ENCODE assay signal across 8 mouse cellular contexts in the genomic region with DNA sequence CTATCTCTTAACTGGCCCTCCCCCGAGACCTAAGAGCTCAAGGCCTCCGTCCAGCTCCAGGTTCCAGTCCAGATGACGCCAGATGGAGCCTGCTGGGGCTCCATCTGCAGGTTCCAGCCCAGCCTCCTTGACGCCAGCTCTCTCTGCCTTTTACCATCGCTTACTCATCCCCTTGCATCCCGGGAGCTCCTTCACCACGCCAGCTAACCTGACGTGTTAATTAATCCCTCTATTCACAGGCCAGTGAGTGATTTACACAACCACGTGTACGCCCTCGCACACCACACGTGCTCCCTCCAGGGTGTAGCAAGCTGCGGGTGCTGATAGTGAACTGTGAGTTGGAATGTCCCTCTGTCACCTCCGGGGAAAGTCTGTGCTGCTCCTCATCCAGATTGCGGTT.
A peak's percentile ranks its signal among the peaks of the same experiment; 100 is the strongest.
DNase-seq lines count a peak whose midpoint lies in the region; ATAC-seq lines count a peak whose summit lies in the region.

No protein-coding gene starts in this region.

- H3K4me3 ChIP-seq in kidney, embryonic 15.5 days (replicated peaks), result no peak overlapping the region
- H3K4me3 ChIP-seq in heart, embryonic 10.5 days, result no peak overlapping the region
- no peak overlapping the region for H3K4me3 ChIP-seq in limb, embryonic 10.5 days

- no peaks in the 10 kb centered on the region for H3K9me3 ChIP-seq in kidney, embryonic 15.5 days (replicated peaks)
- H3K9me3 ChIP-seq in heart, embryonic 10.5 days, result no peaks in the 10 kb centered on the region
- no peaks in the 10 kb centered on the region for H3K9me3 ChIP-seq in limb, embryonic 10.5 days (replicated peaks)

- H3K4me2 ChIP-seq in kidney, embryonic 15.5 days, result no peak overlapping the region

- intact Hi-C loops in gastrocnemius, postnatal 14 days (cut with DNase I; ENCODE audit: low total_unique reads), result loop anchor here (2.0 to 10.0 kb wide), 2 partner anchors 88 to 164 kb away; no protein-coding TSS in a partner anchor

- WGBS in kidney, embryonic 15.5 days, result 33% methylated on average over 15 of the region's 15 CpGs
- WGBS in heart, embryonic 10.5 days, result 28% methylated on average over 15 of the region's 15 CpGs
- 43% methylated on average over 15 of the region's 15 CpGs for WGBS in limb, embryonic 10.5 days

- H3K27ac ChIP-seq in kidney, embryonic 15.5 days, result no peak overlapping the region
- H3K27ac ChIP-seq in heart, embryonic 10.5 days, result 0 out of 2 replicates have a peak overlapping the region, but pooled peaks have one; percentile 36
- H3K27ac ChIP-seq in limb, embryonic 10.5 days, result 0 out of 2 replicates have a peak overlapping the region, but pooled peaks have one; percentile 12

- no peak for ATAC-seq in kidney, embryonic 15.5 days (replicated peaks; ENCODE audit: low FRiP score)

- DNase-seq in kidney, adult 11 months, result peak; percentile 75
- DNase-seq in cerebellum, adult 11 months, result peak; percentile 78
- DNase-seq in heart, embryonic 10.5 days (ENCODE audit: low spot score), result no peak
- DNase-seq in limb, embryonic 10.5 days (ENCODE audit: low spot score), result no peak
- DNase-seq in spleen, adult 18-20 months, result no peak
- DNase-seq in retina, postnatal 1 day, result no peak
- no peak for DNase-seq in gastrocnemius, postnatal 14 days

- H3K9ac ChIP-seq in kidney, embryonic 15.5 days, result no peak overlapping the region

- 0 out of 2 replicates have a peak, but pooled peaks cover 6% of the 10 kb centered on the region for H3K4me1 ChIP-seq in kidney, embryonic 15.5 days
- 0 out of 2 replicates have a peak, but pooled peaks cover 4% of the 10 kb centered on the region for H3K4me1 ChIP-seq in heart, embryonic 10.5 days
- no peaks in the 10 kb centered on the region for H3K4me1 ChIP-seq in limb, embryonic 10.5 days

- H3K36me3 ChIP-seq in kidney, embryonic 15.5 days, result no peaks in the 10 kb centered on the region
- no peaks in the 10 kb centered on the region for H3K36me3 ChIP-seq in heart, embryonic 10.5 days
- H3K36me3 ChIP-seq in limb, embryonic 10.5 days, result no peaks in the 10 kb centered on the region

- H3K27me3 ChIP-seq in kidney, embryonic 15.5 days, result 0 out of 2 replicates have a peak, but pooled peaks cover 3% of the 10 kb centered on the region
- H3K27me3 ChIP-seq in heart, embryonic 10.5 days (ENCODE audit: insufficient read depth, poor library complexity, severe bottlenecking), result peaks cover 60% of the 10 kb centered on the region
- no peaks in the 10 kb centered on the region for H3K27me3 ChIP-seq in limb, embryonic 10.5 days (ENCODE audit: low read depth, poor library complexity, severe bottlenecking)

Comparison
In these comparisons a context has a peak if more than half of its experiments do, and no peak if none do; other contexts are left out.
1. DNase-seq: peak in kidney, adult 11 months (single experiment) and cerebellum, adult 11 months (single experiment); none in heart, embryonic 10.5 days (single experiment), limb, embryonic 10.5 days (single experiment), spleen, adult 18-20 months (0 of 2), retina, postnatal 1 day (single experiment) and gastrocnemius, postnatal 14 days (single experiment).